Mouse (Mus musculus): ENCODE results near the gene Akp3. TPM values are rescaled to one million over a fixed set of nuclear protein-coding genes. Genes with fewer than 3 reads are reported as not detected.

Akp3 gene
- polyA plus RNA-seq (2012; rRNA removed) = 0.32 and 0.81 TPM in 2 replicates

GRCm38 (mm10) chr1:87124673-87125072 is at the start of gene Akp3:
Gene Akp3 (plus strand): TSS chr1:87124973.

GRCm38 (mm10) chr1:87089828-87090227 is 34.9 kb upstream of the Akp3 start, which contains the start of gene Alppl2:
Gene Alppl2 (minus strand): TSS chr1:87089928.

GRCm38 (mm10) chr1:87101411-87101810 is 23.4 kb upstream of the Akp3 start, which contains the start of gene Alpi:
Gene Alpi (minus strand): TSS chr1:87101606.

DNA sequence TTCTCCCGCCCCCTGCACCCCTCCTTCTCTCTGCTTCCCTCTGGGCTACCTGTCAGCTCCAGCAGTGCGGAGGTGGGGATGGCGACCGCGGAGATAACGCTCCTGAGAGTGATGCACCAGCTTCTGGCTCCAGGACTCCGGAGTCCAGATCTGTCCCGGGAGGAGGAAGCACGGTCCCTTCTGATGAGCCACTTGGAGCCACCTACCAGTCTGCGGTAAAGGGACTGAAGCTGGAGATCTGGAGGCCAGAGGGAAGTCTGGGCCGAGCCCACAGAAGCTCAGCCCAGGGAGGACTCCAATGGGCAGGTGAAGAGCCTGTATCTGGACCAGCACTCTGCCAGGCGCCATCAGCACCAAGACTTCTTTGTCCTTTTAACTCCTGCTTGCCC is 31.4 kb downstream of the Akp3 start, which contains the start of gene Ecel1:
Gene Ecel1 (minus strand): TSS at position 323 of the 389 bp plus-strand sequence.

Other genes starting within 250 kb of the Akp3 start
- not detected in 2 replicates for gene Alppl2, start 35.0 kb upstream of the Akp3 start, polyA plus RNA-seq (2012; rRNA removed)
- gene Alpi, start 23.4 kb upstream of the Akp3 start, polyA plus RNA-seq (2012; rRNA removed) = 6.0 and 6.9 TPM in 2 replicates
- 0.15 and 0.20 TPM in 2 replicates for gene Ecel1, start 31.5 kb downstream of the Akp3 start, polyA plus RNA-seq (2012; rRNA removed)
- gene Prss56, start 58.3 kb downstream of the Akp3 start, polyA plus RNA-seq (2012; rRNA removed) = 0.02 TPM in 1 of 2 replicates, not detected in the other
- gene Chrnd, start 65.6 kb downstream of the Akp3 start, polyA plus RNA-seq (2012; rRNA removed) = 0.10 and 0.18 TPM in 2 replicates
- gene Chrng, start 79.7 kb downstream of the Akp3 start, polyA plus RNA-seq (2012; rRNA removed) = 0.03 and 0.24 TPM in 2 replicates
- gene Eif4e2, start 88.9 kb downstream of the Akp3 start, polyA plus RNA-seq (2012; rRNA removed) = 10.6 and 11.5 TPM in 2 replicates
- gene Efhd1, start 139.4 kb downstream of the Akp3 start, polyA plus RNA-seq (2012; rRNA removed) = 1.6 and 2.2 TPM in 2 replicates
- gene Gigyf2, start 202.0 kb downstream of the Akp3 start, polyA plus RNA-seq (2012; rRNA removed) = 7.6 and 10.6 TPM in 2 replicates